Mouse (Mus musculus): Measurements from ENCODE around the gene Hectd4.

The Hectd4 gene

DNA sequence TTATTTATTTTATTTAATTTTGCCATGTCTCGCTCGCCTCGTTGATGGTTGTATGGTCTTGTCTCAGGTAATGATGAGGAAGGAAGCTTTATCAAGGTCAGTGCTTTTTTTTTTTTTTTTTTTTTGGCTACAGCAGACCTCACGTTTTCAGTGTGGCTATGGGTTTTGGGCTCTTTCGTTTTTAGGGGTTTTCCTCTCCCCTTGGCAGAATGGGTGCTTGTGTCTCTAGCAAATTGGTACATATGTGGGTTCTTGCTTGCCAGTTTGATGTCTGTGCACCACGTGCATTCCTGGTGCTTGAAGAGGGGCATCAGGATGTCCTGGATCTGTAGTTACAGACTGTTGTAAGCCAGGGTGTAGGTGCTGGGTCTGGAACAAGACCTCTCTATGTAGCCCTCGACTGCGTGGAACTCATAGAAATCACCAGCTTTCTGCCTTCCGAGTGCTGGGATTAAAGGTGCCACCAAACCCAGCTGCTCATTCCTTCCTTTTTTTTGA is 179.0 kb downstream of the Hectd4 start:
- no peak for DNase-seq

DNA sequence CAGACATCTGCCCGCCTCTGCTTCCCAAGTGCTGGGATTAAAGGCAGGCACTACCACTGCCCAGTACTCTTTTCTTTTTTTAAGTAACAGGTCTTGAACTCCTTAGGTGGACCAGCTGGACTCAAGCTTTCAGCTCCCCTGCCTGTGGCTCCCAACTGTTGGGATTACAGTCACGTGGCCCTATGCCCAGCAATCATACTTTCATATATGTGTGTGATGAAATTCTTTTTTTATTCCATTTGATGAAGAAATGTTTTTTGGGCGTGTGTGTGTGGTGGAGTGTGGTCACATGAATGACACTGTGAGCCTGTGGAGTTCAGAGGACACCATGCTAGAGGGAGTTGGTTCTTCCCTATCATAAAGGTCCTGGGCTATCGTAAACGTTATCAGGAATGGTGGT is 179.5 kb downstream of the Hectd4 start:
- no peak for DNase-seq

- no peak for DNase-seq
Measured at GRCm38 (mm10) chr5:121400064-121400463, 180.0 kb downstream of the Hectd4 start.

DNA sequence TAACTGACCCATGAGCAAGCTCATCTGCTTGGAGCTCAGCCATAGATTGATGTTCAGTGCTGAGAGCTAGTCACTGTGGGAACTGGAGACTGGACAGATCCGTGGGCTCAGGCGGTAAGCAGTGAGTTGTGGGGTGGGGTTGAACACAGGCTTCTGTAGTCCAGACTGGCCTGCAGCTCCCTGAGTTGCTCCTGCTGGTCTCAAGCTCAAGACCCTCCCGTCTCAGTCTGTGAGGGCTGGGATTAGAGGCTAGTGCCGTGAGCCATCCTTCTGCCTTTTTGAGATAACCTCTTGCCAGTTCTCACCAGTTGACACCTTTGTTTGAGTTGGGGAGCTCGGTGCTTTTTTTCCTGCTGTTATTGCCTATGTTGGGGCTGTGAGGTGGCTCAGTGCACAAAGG is 180.8 kb downstream of the Hectd4 start:
- DNase-seq, result no peak

- no peak for DNase-seq
Measured at GRCm38 (mm10) chr5:121407856-121408255, 187.8 kb downstream of the Hectd4 start.

DNA sequence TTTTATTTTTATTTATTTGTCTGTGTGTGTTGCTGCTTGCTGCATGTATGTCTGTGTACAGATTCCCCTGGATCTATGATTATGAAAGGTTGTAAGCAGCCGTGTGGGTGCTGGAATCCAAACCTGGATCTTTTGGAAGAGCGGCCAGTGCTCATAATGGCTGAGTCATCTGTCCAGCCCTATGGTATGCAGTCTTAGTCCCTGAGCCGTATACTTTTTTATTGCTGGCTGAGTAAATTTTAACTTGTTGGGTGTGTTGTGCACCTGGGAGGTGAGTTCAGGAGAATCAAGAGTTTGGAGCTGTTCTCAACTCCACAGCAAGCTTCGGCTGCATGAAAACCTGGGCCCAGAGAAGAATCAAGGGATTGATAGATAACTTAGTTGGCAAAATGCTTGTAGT is 191.0 kb downstream of the Hectd4 start:
- DNase-seq, result no peak

Data from cerebellum, adult 11-12 months (tissue).